Mouse (Mus musculus) midbrain, embryonic 10.5 days (tissue): ENCODE results near the gene Gm8978. TPM values are rescaled to one million over a fixed set of nuclear protein-coding genes. Genes with fewer than 3 reads are reported as not detected.
"Not testable (repeated sequence)": the region's sequence is repeated elsewhere in the genome, so short reads cannot be mapped to it uniquely, and the experiment has no call there.

Source experiments
- DNase-seq: peaks from one replicate; pipeline ENCODE4 v3.0.0-alpha.2; 2017; ENCODE audit warnings: low spot score
- H3K27ac ChIP-seq: fragments of 300-500 bp; sonication (generic); replicated peaks from 2 replicates; pipeline ENCODE4 v1.5.1; 2016; ENCODE audit warnings: mild to moderate bottlenecking
- H3K27me3 ChIP-seq: fragments of 300-500 bp; sonication (generic); 2 replicates; pipeline ENCODE4 v1.6.1; 2016; ENCODE audit warnings: low read depth, mild to moderate bottlenecking; ENCODE audit not compliant: poor library complexity, severe bottlenecking
- H3K36me3 ChIP-seq: fragments of 300-500 bp; sonication (generic); 2 replicates; pipeline ENCODE4 v1.6.1; 2016; ENCODE audit warnings: mild to moderate bottlenecking, moderate library complexity
- H3K4me1 ChIP-seq: fragments of 300-500 bp; sonication (generic); 2 replicates; pipeline ENCODE4 v1.6.1; 2016
- H3K4me3 ChIP-seq: fragments of 300-500 bp; sonication (generic); 2 replicates; pipeline ENCODE4 v1.5.1; 2016; ENCODE audit warnings: mild to moderate bottlenecking, moderate library complexity
- H3K9me3 ChIP-seq: fragments of 300-500 bp; sonication (generic); replicated peaks from 2 replicates; pipeline ENCODE4 v1.6.1; 2016; ENCODE audit warnings: mild to moderate bottlenecking
- WGBS: fragments of 180-500 bp; shearing (Covaris S2); methylation state at CpG from one replicate; pipeline ENCODE4 v1.1.7; 2016; 5-methylcytosine and 5-hydroxymethylcytosine counted together
- microRNA-seq: library from miRNA; unstranded; fragments of <30 nt; microRNA quantifications from one replicate; pipeline ENCODE4, GENCODE M21; 2017
- polyA plus RNA-seq: library from polyadenylated mRNA; unstranded; fragments of >200 nt; fragmentation: Nextera tagmentation; extraction: Ambion mirVana; gene quantifications from 2 replicates; pipeline ENCODE4 v1.2.1, GENCODE M21; 2016

Gene Gm8978
- polyA plus RNA-seq, result not detected in 2 replicates

- H3K9me3 ChIP-seq, DNase-seq, H3K36me3 ChIP-seq, H3K27me3 ChIP-seq, H3K27ac ChIP-seq, H3K4me3 ChIP-seq, H3K4me1 ChIP-seq: not testable (repeated sequence)
Measured at GRCm38 (mm10) chr19:33625152-33625551, at the start of gene Gm8978. TSS of gene Gm8978 (minus strand) at chr19:33625252.

GRCm38 (mm10) chr19:33589626-33590302 is 35.3 kb downstream of the Gm8978 start:
- 2% methylated on average over 10 of the region's 38 CpGs for WGBS
- not testable (repeated sequence) for H3K36me3 ChIP-seq, H3K27me3 ChIP-seq, H3K9me3 ChIP-seq, H3K4me1 ChIP-seq
- peak overlapping the region; percentile 83 for H3K27ac ChIP-seq
- peak; percentile 79 for DNase-seq
- peak overlapping the region; percentile 54 for H3K4me3 ChIP-seq

GRCm38 (mm10) chr19:33568551-33568950 is 56.5 kb downstream of the Gm8978 start:
- not testable (repeated sequence) for DNase-seq, H3K4me3 ChIP-seq, H3K27me3 ChIP-seq, H3K36me3 ChIP-seq, H3K4me1 ChIP-seq, H3K9me3 ChIP-seq, H3K27ac ChIP-seq
- WGBS, result 80% methylated on average over 5 of the region's 5 CpGs

Small RNA genes within 50 kb of the gene (microRNA-seq; reads per million reads assigned to microRNA genes)
- gene Gm27440, result not detected

Other genes with a start within 250 kb of the Gm8978 start
- gene Rnls, start 233.0 kb downstream of the Gm8978 start, polyA plus RNA-seq, result 6.8 and 7.9 TPM in 2 replicates
- not detected in 2 replicates for gene Lipo4, start 107.5 kb downstream of the Gm8978 start, polyA plus RNA-seq
- 0.12 TPM in 2 replicates for gene Lipo2, start 126.1 kb upstream of the Gm8978 start, polyA plus RNA-seq
- gene Lipo3, start 136.7 kb upstream of the Gm8978 start, polyA plus RNA-seq, result 10.1 and 11.9 TPM in 2 replicates
- gene Lipo1, start 162.2 kb upstream of the Gm8978 start, polyA plus RNA-seq, result not detected in 2 replicates